Mouse (Mus musculus) liver, embryonic 15.5 days (tissue): ENCODE results near the gene Sec14l3. TPM values are rescaled to one million over a fixed set of nuclear protein-coding genes. Genes with fewer than 3 reads are reported as not detected.

Source experiments
- ATAC-seq: fragments of 200-750 bp; cut with Nextera tagmentation; 2 replicates; pipeline ENCODE4 v1.8.0; 2017; ENCODE audit warnings: moderate number of reproducible peaks, mild to moderate bottlenecking, moderate library complexity; ENCODE audit not compliant: insufficient read depth
- H3K27ac ChIP-seq: fragments of 300-500 bp; sonication (generic); replicated peaks from 2 replicates; pipeline ENCODE4 v1.5.1; 2015; ENCODE audit warnings: mild to moderate bottlenecking, inconsistent platforms
- H3K27me3 ChIP-seq: fragments of 300-500 bp; sonication (generic); 2 replicates; pipeline ENCODE4 v1.6.1; 2015; ENCODE audit warnings: mild to moderate bottlenecking, inconsistent platforms
- H3K36me3 ChIP-seq: fragments of 300-500 bp; sonication (generic); replicated peaks from 2 replicates; pipeline ENCODE4 v1.6.1; 2015; ENCODE audit warnings: moderate library complexity, mild to moderate bottlenecking, inconsistent platforms
- H3K4me1 ChIP-seq: fragments of 300-500 bp; sonication (generic); replicated peaks from 2 replicates; pipeline ENCODE4 v1.6.1; 2015; ENCODE audit warnings: inconsistent platforms
- H3K4me2 ChIP-seq: fragments of 300-500 bp; sonication (generic); 2 replicates; pipeline ENCODE4 v1.6.1; 2015; ENCODE audit warnings: moderate library complexity, mild to moderate bottlenecking, inconsistent platforms
- H3K4me3 ChIP-seq: fragments of 300-500 bp; sonication (generic); replicated peaks from 2 replicates; pipeline ENCODE4 v1.5.1; 2015; ENCODE audit warnings: mild to moderate bottlenecking, inconsistent platforms
- H3K9ac ChIP-seq: fragments of 300-500 bp; sonication (generic); 2 replicates; pipeline ENCODE4 v1.6.1; 2015; ENCODE audit warnings: moderate library complexity, mild to moderate bottlenecking, inconsistent platforms
- H3K9me3 ChIP-seq: fragments of 300-500 bp; sonication (generic); replicated peaks from 2 replicates; pipeline ENCODE4 v1.6.1; 2016; ENCODE audit warnings: inconsistent platforms
- WGBS: fragments of 180-500 bp; shearing (Covaris S2); methylation state at CpG from one replicate; pipeline ENCODE4 v1.1.7; 2015; ENCODE audit warnings: mixed read lengths; ENCODE audit not compliant: insufficient replicate concordance; 5-methylcytosine and 5-hydroxymethylcytosine counted together
- polyA plus RNA-seq: library from polyadenylated mRNA; unstranded; fragments of >200 nt; fragmentation: Nextera tagmentation; extraction: Ambion mirVana; gene quantifications from 2 replicates; pipeline ENCODE4 v1.2.1, GENCODE M21; 2015

Sec14l3 gene
- polyA plus RNA-seq, 1 experiment from 2014 or later: not detected

- WGBS: 2% methylated on average over 24 of the region's 24 CpGs
- ATAC-seq: peak; percentile 20; the same call in 1 of the 2 replicates
Observed at GRCm38 (mm10) chr11:4094378-4095170, 29.9 kb downstream of the Sec14l3 start.

DNA sequence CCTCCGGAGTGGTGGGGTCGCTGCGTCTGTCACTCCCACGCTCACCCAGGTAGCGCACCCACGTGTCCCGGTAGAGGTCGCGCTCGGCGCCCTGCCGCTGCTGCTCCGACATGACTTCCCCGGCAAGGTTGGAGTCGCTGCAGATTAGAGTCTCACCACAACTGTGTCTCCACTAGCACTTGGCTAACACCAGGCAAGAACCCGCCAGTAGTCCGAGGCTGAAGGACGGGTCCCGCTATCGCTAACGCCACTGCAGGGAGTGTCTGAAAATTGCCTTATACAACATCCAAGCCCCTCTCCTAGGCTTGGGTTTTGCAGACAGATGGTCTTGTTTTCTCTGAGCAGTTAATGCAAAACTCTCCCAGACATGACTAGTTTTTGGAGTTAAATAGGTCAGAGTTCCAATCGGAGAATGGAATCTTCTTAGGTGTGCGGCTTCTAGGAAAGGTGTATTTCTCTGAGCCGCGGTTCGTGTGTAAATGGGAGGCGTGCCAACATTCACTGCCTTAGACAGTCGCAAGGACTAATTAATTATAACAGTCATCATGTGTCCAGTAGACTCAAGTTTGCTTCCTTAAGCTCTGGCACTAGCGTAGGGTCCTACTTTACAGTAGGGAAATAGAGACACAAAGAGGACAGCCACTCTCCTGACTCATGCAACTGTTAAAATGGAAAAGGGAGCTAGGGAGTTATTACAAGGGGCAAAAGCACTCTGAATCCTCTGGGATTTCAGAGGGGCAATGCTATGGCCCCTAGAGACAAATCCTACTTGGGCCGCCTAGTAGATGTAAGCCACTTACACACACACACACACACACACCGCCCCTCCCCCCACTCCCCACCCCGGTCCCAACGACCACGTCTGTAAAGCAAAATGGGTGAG, 30.8 kb downstream of the Sec14l3 start, which contains the start of gene Mtfp1:
Gene Mtfp1, minus strand, starts transcription at position 275 of the 883 bp plus-strand sequence.
- Histone ChIP-seq H3K9me3 (no peaks in the 10 kb centered on the region), H3K9ac (peak within 1 kb of the TSS; percentile 70), H3K4me3 (peak within 1 kb of the TSS; percentile 69), H3K4me2 (peak within 1 kb of the TSS; percentile 90), H3K36me3 (peaks cover 40% of the 10 kb centered on the region), H3K27ac (peak within 1 kb of the TSS; percentile 86), H3K4me1 (peaks cover 43% of the 10 kb centered on the region), H3K27me3 (no peaks in the 10 kb centered on the region)
- peak; percentile 14 for ATAC-seq
- WGBS: 4% methylated on average over 34 of the region's 34 CpGs

More at GRCm38 (mm10) chr11:4094378-4095170, 29.9 kb downstream of the Sec14l3 start:
- Histone ChIP-seq H3K9ac (peak overlapping the region; percentile 70), H3K4me3 (peak overlapping the region; percentile 69), H3K27ac (peak overlapping the region; percentile 86), H3K4me1 (peaks cover 43% of the 10 kb centered on the region), H3K27me3 (no peaks in the 10 kb centered on the region), H3K4me2 (peak overlapping the region; percentile 90), H3K36me3 (peaks cover 36% of the 10 kb centered on the region), H3K9me3 (no peaks in the 10 kb centered on the region)

DNA sequence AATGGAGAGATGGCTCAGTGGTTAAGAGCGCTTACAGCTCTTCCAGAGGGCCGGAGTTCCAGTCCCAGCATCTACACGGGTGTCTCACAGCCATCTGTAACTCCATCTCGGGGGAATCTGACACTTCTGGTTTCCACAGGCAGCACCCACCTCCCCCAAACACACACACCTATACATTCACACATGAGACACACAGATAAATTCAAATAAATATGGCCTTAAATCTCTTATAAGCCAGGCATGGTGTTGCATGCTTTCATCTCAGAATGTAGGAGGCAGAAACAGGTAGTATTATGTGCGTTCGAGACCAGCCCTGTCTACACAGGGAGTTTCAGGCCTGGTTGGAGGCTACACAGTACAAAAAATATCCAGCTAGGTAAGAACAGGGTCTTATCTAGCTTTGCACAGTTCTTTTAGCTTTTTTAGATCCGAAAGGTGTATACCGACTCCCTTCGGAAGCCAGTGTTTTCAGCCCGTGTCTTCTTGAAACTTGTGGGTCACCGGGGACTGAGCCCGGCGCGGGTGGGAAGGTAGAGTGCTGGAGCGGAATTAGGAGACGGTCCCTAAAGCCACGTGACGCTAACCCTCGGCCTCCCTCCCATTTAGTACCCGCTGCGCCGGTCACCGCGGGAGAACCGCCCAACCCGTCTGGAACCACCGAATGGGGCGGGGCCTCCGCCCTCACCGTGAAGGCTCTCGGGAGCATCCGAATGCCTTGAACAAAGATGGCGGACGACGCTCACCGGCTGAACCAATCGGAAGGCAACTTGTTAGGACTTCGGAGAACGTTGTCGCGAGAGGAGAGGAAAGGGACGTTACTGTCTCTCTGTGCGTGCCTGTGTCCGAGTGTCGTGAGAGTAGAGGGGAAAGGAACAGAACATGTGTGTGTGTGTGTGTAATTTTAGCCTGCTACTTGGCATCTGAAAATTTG, 31.7 kb downstream of the Sec14l3 start:
- ATAC-seq: peak; percentile 88
- 2% methylated on average over 45 of the region's 45 CpGs for WGBS
- no peaks in the 10 kb centered on the region for H3K9me3 ChIP-seq

GRCm38 (mm10) chr11:4097091-4097621, 32.5 kb downstream of the Sec14l3 start:
- peak; percentile 19 for ATAC-seq
- Histone ChIP-seq H3K9me3 (no peaks in the 10 kb centered on the region), H3K4me3 (peak overlapping the region; percentile 69), H3K36me3 (peaks cover 29% of the 10 kb centered on the region), H3K27ac (peak overlapping the region; percentile 86), H3K4me1 (peaks cover 43% of the 10 kb centered on the region), H3K9ac (peak overlapping the region; percentile 62), H3K4me2 (peak overlapping the region; percentile 90), H3K27me3 (no peaks in the 10 kb centered on the region)
- 26% methylated on average over 10 of the region's 10 CpGs for WGBS

More for the DNA sequence above, 31.7 kb downstream of the Sec14l3 start:
- Histone ChIP-seq H3K4me3 (peak overlapping the region; percentile 69), H3K27me3 (no peaks in the 10 kb centered on the region), H3K27ac (peak overlapping the region; percentile 86), H3K4me2 (peak overlapping the region; percentile 90), H3K9ac (peak overlapping the region; percentile 70), H3K4me1 (peaks cover 43% of the 10 kb centered on the region), H3K36me3 (peaks cover 32% of the 10 kb centered on the region)

DNA sequence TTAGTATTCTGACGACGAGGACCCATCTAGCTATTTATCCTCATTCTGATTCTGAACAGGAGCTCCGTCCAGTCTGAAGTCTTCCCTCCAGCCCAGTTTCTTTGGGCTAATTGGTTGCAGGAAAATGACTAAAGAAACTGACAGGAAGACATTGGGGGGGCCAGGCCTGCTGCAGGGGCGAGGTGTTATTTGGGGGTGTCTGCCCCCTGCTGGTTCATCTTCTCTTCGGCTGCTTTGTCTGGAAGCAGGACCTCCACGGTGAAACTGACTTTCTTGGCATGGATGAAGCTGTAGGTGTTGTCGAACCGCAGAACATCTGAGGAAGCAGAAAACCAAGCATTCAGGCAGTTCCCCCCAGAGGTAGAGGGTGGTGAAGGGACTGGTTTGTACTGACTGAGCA, 33.5 kb downstream of the Sec14l3 start:
- Histone ChIP-seq H3K4me3 (no peak overlapping the region), H3K4me2 (no peak overlapping the region), H3K9me3 (no peaks in the 10 kb centered on the region), H3K9ac (no peak overlapping the region), H3K4me1 (peaks cover 43% of the 10 kb centered on the region), H3K27me3 (no peaks in the 10 kb centered on the region), H3K36me3 (peaks cover 20% of the 10 kb centered on the region), H3K27ac (0 out of 2 replicates have a peak overlapping the region, but pooled peaks have one; percentile 16)
- WGBS: 51% methylated on average over 8 of the region's 8 CpGs
- ATAC-seq: no peak

DNA sequence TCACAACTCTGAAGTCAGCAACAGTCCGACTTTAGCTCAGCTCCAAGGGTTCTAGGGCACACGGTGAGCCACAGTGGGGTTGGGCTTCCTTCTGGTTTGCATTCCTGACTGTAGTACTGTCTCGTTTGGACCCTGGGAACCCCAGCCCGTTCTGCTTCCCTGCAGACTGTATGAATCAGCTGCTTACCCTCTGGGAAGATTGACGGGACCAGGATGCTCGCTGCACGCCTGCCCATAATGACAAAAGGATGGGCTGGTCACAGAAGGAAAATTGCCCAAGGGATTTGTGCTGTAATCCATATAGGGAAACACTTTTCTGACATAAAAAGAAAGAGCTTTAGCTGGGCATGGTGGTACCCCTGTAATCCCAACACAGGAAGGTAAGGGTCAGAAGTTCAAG, 34.2 kb downstream of the Sec14l3 start:
- H3K9me3 ChIP-seq: no peaks in the 10 kb centered on the region
- H3K4me1 ChIP-seq: peaks cover 37% of the 10 kb centered on the region
- H3K9ac ChIP-seq: no peak overlapping the region
- no peak overlapping the region for H3K27ac ChIP-seq
- no peaks in the 10 kb centered on the region for H3K27me3 ChIP-seq
- no peak overlapping the region for H3K4me2 ChIP-seq
- peaks cover 13% of the 10 kb centered on the region; the same call in 1 of the 2 replicates for H3K36me3 ChIP-seq
- H3K4me3 ChIP-seq: no peak overlapping the region
- no peak for ATAC-seq
- 70% methylated on average over 7 of the region's 7 CpGs for WGBS

DNA sequence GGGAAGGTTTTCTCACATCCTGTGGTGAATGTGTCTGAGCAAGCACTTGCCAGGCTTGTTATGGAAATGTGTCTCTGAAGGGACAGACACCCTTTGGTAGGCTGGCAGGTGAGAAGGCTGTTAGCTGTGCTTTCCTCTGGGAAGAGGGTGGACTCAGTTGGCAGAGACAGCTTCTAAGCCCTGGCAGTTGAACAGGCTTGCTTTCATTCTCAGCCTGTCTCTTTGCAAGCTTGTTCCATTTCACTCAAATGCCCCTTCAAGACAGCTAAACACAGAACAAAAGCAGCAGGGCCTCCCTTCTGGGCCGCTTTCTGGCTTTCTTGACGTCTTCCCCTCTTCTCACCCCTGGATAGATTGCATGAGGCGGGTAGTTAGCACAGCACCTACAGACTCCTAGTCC, 34.8 kb downstream of the Sec14l3 start:
- no peak overlapping the region for H3K4me3 ChIP-seq
- H3K36me3 ChIP-seq: peaks cover 11% of the 10 kb centered on the region; the same call in 1 of the 2 replicates
- no peak overlapping the region for H3K4me2 ChIP-seq
- H3K9ac ChIP-seq: no peak overlapping the region
- peaks cover 31% of the 10 kb centered on the region for H3K4me1 ChIP-seq
- 64% methylated on average over 3 of the region's 3 CpGs for WGBS
- no peaks in the 10 kb centered on the region for H3K9me3 ChIP-seq
- H3K27me3 ChIP-seq: no peaks in the 10 kb centered on the region
- no peak overlapping the region for H3K27ac ChIP-seq
- no peak for ATAC-seq

GRCm38 (mm10) chr11:4101851-4102250, 37.2 kb downstream of the Sec14l3 start:
- Histone ChIP-seq H3K4me1 (peaks cover 11% of the 10 kb centered on the region), H3K4me2 (no peak overlapping the region), H3K27ac (no peak overlapping the region), H3K9me3 (no peaks in the 10 kb centered on the region), H3K27me3 (no peaks in the 10 kb centered on the region), H3K4me3 (no peak overlapping the region), H3K36me3 (peaks cover 12% of the 10 kb centered on the region; the same call in 1 of the 2 replicates), H3K9ac (no peak overlapping the region)
- 54% methylated on average over 5 of the region's 5 CpGs for WGBS
- ATAC-seq: no peak

- Histone ChIP-seq H3K4me2 (no peak overlapping the region), H3K36me3 (peaks cover 16% of the 10 kb centered on the region; the same call in 1 of the 2 replicates), H3K9ac (no peak overlapping the region), H3K4me3 (no peak overlapping the region), H3K4me1 (no peaks in the 10 kb centered on the region), H3K27ac (no peak overlapping the region), H3K9me3 (no peaks in the 10 kb centered on the region), H3K27me3 (no peaks in the 10 kb centered on the region)
- WGBS: 73% methylated on average over 14 of the region's 14 CpGs
- ATAC-seq: no peak
Observed at GRCm38 (mm10) chr11:4103522-4103921, 38.9 kb downstream of the Sec14l3 start.

- no peak for ATAC-seq
- no peak overlapping the region for H3K27ac ChIP-seq
- 78% methylated on average over 5 of the region's 5 CpGs for WGBS
- no peak overlapping the region for H3K9ac ChIP-seq
- H3K9me3 ChIP-seq: no peaks in the 10 kb centered on the region
- no peak overlapping the region for H3K4me2 ChIP-seq
- no peak overlapping the region for H3K4me3 ChIP-seq
- no peaks in the 10 kb centered on the region for H3K27me3 ChIP-seq
- no peaks in the 10 kb centered on the region for H3K4me1 ChIP-seq
- peaks cover 15% of the 10 kb centered on the region for H3K36me3 ChIP-seq
Observed at GRCm38 (mm10) chr11:4104989-4105388, 40.3 kb downstream of the Sec14l3 start.
